Mouse (Mus musculus): Measurements from ENCODE around the gene Mns1.

Mns1 gene

GRCm38 (mm10) chr9:72468616-72469015, 30.8 kb downstream of the Mns1 start:
- no peak for DNase-seq (ENCODE audit: low read depth, low spot score)

DNA sequence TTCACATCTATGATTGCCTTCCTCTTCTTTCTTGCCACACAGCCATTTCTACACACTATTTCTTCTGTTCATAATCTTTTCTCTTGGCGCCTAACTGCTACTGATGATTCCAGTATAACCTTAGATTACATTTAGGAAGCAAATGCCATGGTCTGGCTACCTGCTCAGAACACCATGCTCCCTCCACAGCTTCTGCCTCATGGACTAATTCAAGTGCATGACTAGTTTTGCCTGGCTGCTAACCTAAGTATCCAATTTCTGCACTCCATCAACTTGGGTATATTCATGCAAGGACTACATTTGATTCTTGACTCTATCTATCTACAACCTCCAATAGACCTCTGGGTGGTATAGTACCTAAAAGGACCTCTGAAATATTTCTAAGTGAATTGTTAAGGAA, 32.0 kb downstream of the Mns1 start:
- DNase-seq (ENCODE audit: low read depth, low spot score): no peak

DNA sequence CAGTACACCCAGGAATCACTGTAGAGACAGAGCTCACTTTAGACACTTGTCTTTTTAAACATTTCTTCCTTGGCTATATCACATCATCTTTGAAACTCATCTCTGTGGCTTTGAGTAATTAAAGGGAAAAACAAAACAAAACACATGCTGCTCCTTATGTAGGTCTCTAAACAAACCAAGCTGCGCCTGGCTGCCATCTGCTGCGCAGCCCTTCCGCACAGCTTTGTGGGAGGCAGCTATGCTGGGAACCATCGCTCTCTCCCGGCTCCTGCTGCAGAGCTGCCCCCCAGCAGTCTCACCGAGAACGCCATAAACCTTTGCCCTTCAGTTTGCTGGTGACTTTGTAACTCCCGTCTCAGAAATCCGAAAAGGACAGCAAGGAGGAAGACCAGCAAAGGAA, 37.7 kb downstream of the Mns1 start:
- no peak for DNase-seq (ENCODE audit: low read depth, low spot score)

- DNase-seq (ENCODE audit: low read depth, low spot score): no peak
Observed at GRCm38 (mm10) chr9:72477306-72477705, 39.5 kb downstream of the Mns1 start.

DNA sequence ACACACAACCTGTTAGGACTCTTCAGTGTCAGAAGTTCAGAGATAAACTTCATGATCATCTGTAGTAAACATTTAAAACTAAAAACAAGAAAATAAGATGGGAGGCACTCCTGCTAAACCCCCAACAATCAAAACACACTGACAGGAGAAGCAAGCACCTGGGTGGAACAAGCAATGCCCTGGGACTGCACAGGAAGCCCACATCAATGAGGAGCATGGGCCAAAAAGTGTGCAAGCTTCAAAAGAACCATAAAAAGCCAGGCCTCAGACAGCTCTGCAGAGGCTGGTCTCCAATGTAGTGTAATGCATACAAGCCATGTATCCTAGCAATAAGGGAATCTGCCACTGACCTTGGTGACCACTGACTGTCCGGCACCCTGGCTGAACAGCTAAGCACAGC, 41.5 kb downstream of the Mns1 start:
- DNase-seq (ENCODE audit: low read depth, low spot score): no peak

- DNase-seq (ENCODE audit: low read depth, low spot score): no peak
Observed at GRCm38 (mm10) chr9:72488523-72488922, 50.7 kb downstream of the Mns1 start.

GRCm38 (mm10) chr9:72489131-72489530, 51.3 kb downstream of the Mns1 start:
- no peak for DNase-seq (ENCODE audit: low read depth, low spot score)

- peak; percentile 83 for DNase-seq (ENCODE audit: low read depth, low spot score)
Observed at GRCm38 (mm10) chr9:72491559-72492193, 53.9 kb downstream of the Mns1 start.

DNA sequence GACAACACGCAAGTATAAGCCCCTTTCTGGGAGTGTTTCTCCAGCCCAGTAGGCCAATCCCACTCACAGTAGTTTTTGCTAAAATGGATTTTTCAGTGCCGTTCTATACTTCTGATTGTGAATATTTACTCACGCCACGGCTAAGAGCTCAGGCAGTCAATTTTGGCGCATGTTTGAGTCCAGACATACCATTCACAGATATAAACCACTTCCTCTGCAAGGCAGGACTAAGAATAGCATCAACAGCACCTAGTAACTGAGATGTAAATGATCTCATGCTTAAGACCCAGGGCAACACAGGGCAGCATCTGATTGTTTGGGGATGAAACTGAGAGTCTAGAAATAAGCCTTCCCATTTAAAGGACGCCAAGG, 54.4 kb downstream of the Mns1 start, which contains the start of gene Tex9:
Tex9 (minus strand) TSS at position 19 of the 372 bp plus-strand sequence.
- no peak for DNase-seq (ENCODE audit: low read depth, low spot score)

GRCm38 (mm10) chr9:72493465-72493864, 55.7 kb downstream of the Mns1 start:
- no peak for DNase-seq (ENCODE audit: low read depth, low spot score)

- no peak for DNase-seq (ENCODE audit: low read depth, low spot score)
Observed at GRCm38 (mm10) chr9:72493984-72494685, 56.3 kb downstream of the Mns1 start.

DNA sequence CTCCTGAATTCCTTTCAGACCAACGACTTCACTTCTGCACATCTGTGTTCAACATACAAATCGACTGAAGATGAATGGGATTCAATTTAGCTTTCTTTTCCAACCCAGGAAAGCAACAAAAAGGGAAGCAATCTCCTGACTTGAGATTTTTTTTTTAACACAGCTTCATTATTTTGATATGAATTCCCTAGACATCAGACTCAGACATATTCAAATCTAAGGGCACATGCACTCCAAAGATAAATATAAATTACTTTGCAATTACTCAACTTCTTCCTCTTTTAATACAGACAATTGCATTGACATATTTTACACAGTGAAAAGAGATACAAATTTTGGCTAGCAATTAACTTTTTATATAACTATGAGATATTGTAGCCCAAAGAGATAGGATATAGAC, 58.9 kb downstream of the Mns1 start:
- no peak for DNase-seq (ENCODE audit: low read depth, low spot score)

DNA sequence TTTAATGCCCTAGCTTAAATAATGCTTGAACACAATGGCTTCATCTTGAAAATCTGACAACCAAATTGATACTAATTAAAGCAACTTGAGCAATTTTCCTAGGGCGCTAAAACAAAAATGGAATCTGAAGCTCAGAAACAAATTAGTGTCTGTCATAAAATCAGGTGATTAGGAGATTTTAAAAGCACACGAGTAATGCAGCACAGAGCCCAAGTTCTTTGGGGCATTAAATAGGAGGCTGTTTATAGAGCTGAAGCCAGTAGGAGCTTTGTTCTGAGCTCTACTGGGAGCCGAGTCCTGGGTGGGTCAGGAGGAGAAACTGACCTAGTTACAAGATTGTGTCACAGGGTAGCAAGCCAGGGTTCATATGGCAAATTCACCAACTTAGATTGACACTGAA, 59.4 kb downstream of the Mns1 start:
- no peak for DNase-seq (ENCODE audit: low read depth, low spot score)

Measured in embryo, embryonic 11.5 days (tissue).